Mouse (Mus musculus): ENCODE results near the gene Lef1. TPM values are rescaled to one million over a fixed set of nuclear protein-coding genes. Genes with fewer than 3 reads are reported as not detected.

Lef1 gene
- total and polyA plus RNA-seq, 3 experiments = 10.0 to 11.7 (median 10.9) TPM

Other genes with a start within 250 kb of the Lef1 start
- 100 to 1,000 TPM; 456 to 509 TPM for gene Hadh, start 161.6 kb downstream of the Lef1 start, total RNA-seq (2021)
- gene Hadh, start 161.6 kb downstream of the Lef1 start, polyA plus RNA-seq (2012; rRNA removed) = 288 and 386 TPM in 2 replicates
- gene Cyp2u1, start 192.8 kb downstream of the Lef1 start, total RNA-seq (2021) = 10 to 100 TPM; 14.4 to 24.0 TPM
- 14.2 and 17.2 TPM in 2 replicates for gene Cyp2u1, start 192.8 kb downstream of the Lef1 start, polyA plus RNA-seq (2012; rRNA removed)

Data from adrenal gland, adult 2 months (tissue).